Mouse (Mus musculus): ENCODE data around the gene Cox6a2.

DNA sequence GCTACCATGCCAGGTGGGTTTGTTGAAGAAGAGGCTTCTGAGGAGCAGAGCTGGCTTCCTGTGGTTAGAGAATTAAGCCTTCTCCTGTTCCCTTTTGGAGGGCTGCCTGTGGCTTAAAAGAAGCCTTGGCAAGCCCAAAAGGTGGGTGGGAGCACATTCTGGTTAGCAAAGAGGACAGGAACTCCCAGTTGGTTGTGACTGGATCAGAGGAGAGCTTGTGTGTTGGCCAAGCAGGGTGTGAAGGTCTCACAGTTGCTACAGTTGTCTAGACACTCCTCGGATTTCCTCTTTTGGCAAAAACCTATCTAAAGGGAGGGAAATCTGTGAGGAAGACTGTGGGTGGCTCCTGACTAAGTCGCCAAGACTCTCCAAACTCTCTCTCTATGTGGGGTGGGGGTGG is 27.8 kb downstream of the Cox6a2 start:
- TF ChIP-seq CTCF (IDR thresholded peaks at IDR 0.05; ENCODE audit: low read depth, low read length) (no peak), POLR2A (IDR thresholded peaks at IDR 0.05; ENCODE audit: insufficient read depth, low read length) (no peak)
